Mouse (Mus musculus): ENCODE data around the gene Clmn.

The Clmn gene

GRCm38 (mm10) chr12:104876053-104876452, 11.2 kb upstream of the Clmn start:
- no peak for DNase-seq

- DNase-seq, result no peak
These were observed 7.1 kb upstream of the Clmn start for GRCm38 (mm10) chr12:104871987-104872386.

- DNase-seq, result no peak
These were observed 4.9 kb upstream of the Clmn start for GRCm38 (mm10) chr12:104869737-104870136.

- no peak for DNase-seq
These were observed 3.6 kb upstream of the Clmn start for GRCm38 (mm10) chr12:104868430-104868829.

- no peak for DNase-seq
These were observed 3.0 kb upstream of the Clmn start for GRCm38 (mm10) chr12:104867851-104868250.

GRCm38 (mm10) chr12:104865166-104865535, 275 bp upstream of the Clmn start:
- DNase-seq, result no peak

- no peak for DNase-seq
These were observed 1.2 kb downstream of the Clmn start for GRCm38 (mm10) chr12:104863653-104864052.

- DNase-seq, result no peak
These were observed 5.7 kb downstream of the Clmn start for GRCm38 (mm10) chr12:104859140-104859539.

GRCm38 (mm10) chr12:104858732-104859131, 6.1 kb downstream of the Clmn start:
- no peak for DNase-seq

- DNase-seq, result no peak
These were observed 7.3 kb downstream of the Clmn start for GRCm38 (mm10) chr12:104857614-104858013.

GRCm38 (mm10) chr12:104856540-104856939, 8.3 kb downstream of the Clmn start:
- DNase-seq, result no peak

GRCm38 (mm10) chr12:104855548-104855947, 9.3 kb downstream of the Clmn start:
- no peak for DNase-seq

GRCm38 (mm10) chr12:104854826-104855225, 10.1 kb downstream of the Clmn start:
- no peak for DNase-seq

- DNase-seq, result no peak
These were observed 11.5 kb downstream of the Clmn start for GRCm38 (mm10) chr12:104853374-104853773.

GRCm38 (mm10) chr12:104851711-104852508, 13.0 kb downstream of the Clmn start:
- peak; percentile 27 for DNase-seq

- DNase-seq, result peak; percentile 23
These were observed 14.8 kb downstream of the Clmn start for GRCm38 (mm10) chr12:104850119-104850518.

GRCm38 (mm10) chr12:104848667-104849066, 16.2 kb downstream of the Clmn start:
- no peak for DNase-seq

GRCm38 (mm10) chr12:104847227-104847626, 17.6 kb downstream of the Clmn start:
- DNase-seq, result no peak

GRCm38 (mm10) chr12:104845707-104846106, 19.2 kb downstream of the Clmn start:
- DNase-seq, result no peak

- no peak for DNase-seq
These were observed 19.9 kb downstream of the Clmn start for GRCm38 (mm10) chr12:104844989-104845388.

GRCm38 (mm10) chr12:104844279-104844678, 20.6 kb downstream of the Clmn start:
- no peak for DNase-seq

- no peak for DNase-seq
These were observed 23.6 kb downstream of the Clmn start for GRCm38 (mm10) chr12:104841256-104841655.

GRCm38 (mm10) chr12:104838987-104839386, 25.9 kb downstream of the Clmn start:
- peak; percentile 26 for DNase-seq

- no peak for DNase-seq
These were observed 26.4 kb downstream of the Clmn start for GRCm38 (mm10) chr12:104838462-104838861.

- DNase-seq, result no peak
These were observed 26.9 kb downstream of the Clmn start for GRCm38 (mm10) chr12:104837957-104838401.
